Mouse (Mus musculus): ENCODE measurements around the gene Yipf7. TPM values are rescaled to one million over a fixed set of nuclear protein-coding genes. Genes with fewer than 3 reads are reported as not detected.

Gene Yipf7
- polyA plus RNA-seq, 1 experiment from 2014 or later, result 0.15 TPM

DNA sequence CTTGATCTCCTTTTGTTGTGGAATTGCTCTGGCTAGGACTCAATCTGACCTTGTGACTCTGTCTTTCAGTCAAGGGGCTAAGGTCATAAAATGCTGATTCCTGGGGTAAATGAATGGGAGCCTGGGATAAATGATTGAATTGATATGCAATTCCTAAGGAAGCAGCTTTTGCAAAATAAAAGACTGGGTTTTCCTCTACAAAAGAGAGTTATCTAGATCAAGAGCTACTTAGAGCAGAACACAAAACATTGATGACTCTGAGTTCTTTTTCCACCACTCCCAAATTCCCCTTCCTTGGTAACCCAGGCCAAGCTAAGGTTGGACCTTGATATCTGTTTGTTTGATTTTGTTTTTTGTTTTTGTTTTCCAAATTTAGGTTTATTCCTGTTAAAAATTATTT, 53.4 kb downstream of the Yipf7 start:
- Histone ChIP-seq H3K9ac (no peak overlapping the region), H3K27me3 (replicated peaks) (no peaks in the 10 kb centered on the region), H3K27ac (no peak overlapping the region), H3K4me1 (no peaks in the 10 kb centered on the region), H3K4me3 (no peak overlapping the region), H3K36me3 (no peaks in the 10 kb centered on the region), H3K9me3 (no peaks in the 10 kb centered on the region), H3K4me2 (replicated peaks) (no peak overlapping the region)
- ATAC-seq (ENCODE audit: low FRiP score, low read depth), result no peak

DNA sequence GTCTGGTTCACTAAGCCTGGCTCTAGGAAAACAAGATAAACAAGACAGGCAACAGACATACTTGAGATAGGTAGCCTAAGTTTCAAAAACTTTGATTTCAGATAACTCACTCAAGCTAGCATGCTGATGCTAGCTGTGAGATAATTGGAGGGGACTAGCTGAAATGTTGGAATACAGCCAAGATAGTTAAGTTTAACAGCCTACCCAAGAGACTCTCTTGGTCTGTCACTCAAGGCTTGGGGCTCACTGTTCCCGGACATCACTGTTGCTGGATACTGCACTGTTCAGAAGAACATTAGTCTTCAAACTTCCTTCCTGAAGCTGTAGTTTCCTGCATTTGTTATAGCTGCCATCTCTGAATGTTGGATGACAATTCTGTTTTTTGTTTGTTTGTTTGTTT, 74.9 kb downstream of the Yipf7 start:
- no peak overlapping the region for H3K9ac ChIP-seq
- 86% methylated on average over 1 of the region's 1 CpGs for WGBS
- H3K9me3 ChIP-seq, result no peaks in the 10 kb centered on the region
- H3K4me1 ChIP-seq, result no peaks in the 10 kb centered on the region
- H3K27me3 ChIP-seq (replicated peaks), result no peaks in the 10 kb centered on the region
- H3K4me3 ChIP-seq, result no peak overlapping the region
- H3K27ac ChIP-seq, result no peak overlapping the region
- no peaks in the 10 kb centered on the region for H3K36me3 ChIP-seq
- ATAC-seq (ENCODE audit: low FRiP score, low read depth), result no peak
- H3K4me2 ChIP-seq (replicated peaks), result no peak overlapping the region

Other genes with a start within 250 kb of the Yipf7 start
- gene Kctd8, start 201.0 kb downstream of the Yipf7 start, polyA plus RNA-seq (2016; fragmentation: Nextera tagmentation; extraction: Ambion mirVana), result 8.1 and 9.6 TPM in 2 replicates
- 54.3 and 59.2 TPM in 2 replicates for gene Guf1, start 14.3 kb upstream of the Yipf7 start, polyA plus RNA-seq (2016; fragmentation: Nextera tagmentation; extraction: Ambion mirVana)
- gene Gnpda2, start 49.7 kb upstream of the Yipf7 start, polyA plus RNA-seq (2016; fragmentation: Nextera tagmentation; extraction: Ambion mirVana), result 26.9 and 29.9 TPM in 2 replicates

All from neural tube, embryonic 12.5 days (tissue).